Mouse (Mus musculus): ENCODE measurements at regions not wholly inside any gene's neighbourhood (a gene's known extent, or its start where the extent isn't known, plus 50 kb on each side); places are given as distances from the start of the nearest gene placed in this dataset.

GRCm38 (mm10) chr1:60829849-60830248, 57.0 kb upstream of the Ctla4 start:
- Histone ChIP-seq H3K27me3 (replicated peaks; ENCODE audit: control insufficient read depth, insufficient read depth, low read length) (no peaks in the 10 kb centered on the region), H3K9ac (ENCODE audit: low read depth, low read length) (no peak overlapping the region), H3K36me3 (ENCODE audit: control insufficient read depth, insufficient read depth) (no peaks in the 10 kb centered on the region), H3K27ac (ENCODE audit: low read depth, low read length) (no peak overlapping the region), H3K4me3 (ENCODE audit: low read depth, low read length) (no peak overlapping the region), H3K4me1 (replicated peaks; ENCODE audit: control insufficient read depth, insufficient read depth, low read length) (0 out of 2 replicates have a peak, but pooled peaks cover 10% of the 10 kb centered on the region), H3K9me3 (ENCODE audit: control insufficient read depth) (no peaks in the 10 kb centered on the region), H3K4me2 (replicated peaks; ENCODE audit: low read depth) (no peak overlapping the region)
- WGBS, result 50% methylated on average over 3 of the region's 3 CpGs
- ATAC-seq, result no peak
- no peak for TF ChIP-seq CTCF (IDR thresholded peaks at IDR 0.05; ENCODE audit: low read depth)

GRCm38 (mm10) chr1:60833668-60834067, 53.1 kb upstream of the Ctla4 start:
- Histone ChIP-seq H3K27ac (ENCODE audit: low read depth, low read length) (no peak overlapping the region), H3K36me3 (ENCODE audit: control insufficient read depth, insufficient read depth) (no peaks in the 10 kb centered on the region), H3K9me3 (ENCODE audit: control insufficient read depth) (no peaks in the 10 kb centered on the region), H3K4me1 (replicated peaks; ENCODE audit: control insufficient read depth, insufficient read depth, low read length) (0 out of 2 replicates have a peak, but pooled peaks cover 6% of the 10 kb centered on the region), H3K4me3 (ENCODE audit: low read depth, low read length) (no peak overlapping the region), H3K4me2 (replicated peaks; ENCODE audit: low read depth) (no peak overlapping the region), H3K9ac (ENCODE audit: low read depth, low read length) (no peak overlapping the region), H3K27me3 (replicated peaks; ENCODE audit: control insufficient read depth, insufficient read depth, low read length) (no peaks in the 10 kb centered on the region)
- 30% methylated on average over 2 of the region's 2 CpGs for WGBS
- no peak for ATAC-seq
- no peak for TF ChIP-seq CTCF (IDR thresholded peaks at IDR 0.05; ENCODE audit: low read depth)
